Mouse (Mus musculus) right cerebral cortex, adult 18-20 months (tissue): ENCODE measurements at regions not wholly inside any gene's neighbourhood (a gene's known extent, or its start where the extent isn't known, plus 50 kb on each side); places are given as distances from the start of the nearest gene placed in this dataset.

Experiments
- DNase-seq: peaks from one replicate; pipeline ENCODE4 v3.0.0; 2022; ENCODE audit warnings: mixed read lengths

DNA sequence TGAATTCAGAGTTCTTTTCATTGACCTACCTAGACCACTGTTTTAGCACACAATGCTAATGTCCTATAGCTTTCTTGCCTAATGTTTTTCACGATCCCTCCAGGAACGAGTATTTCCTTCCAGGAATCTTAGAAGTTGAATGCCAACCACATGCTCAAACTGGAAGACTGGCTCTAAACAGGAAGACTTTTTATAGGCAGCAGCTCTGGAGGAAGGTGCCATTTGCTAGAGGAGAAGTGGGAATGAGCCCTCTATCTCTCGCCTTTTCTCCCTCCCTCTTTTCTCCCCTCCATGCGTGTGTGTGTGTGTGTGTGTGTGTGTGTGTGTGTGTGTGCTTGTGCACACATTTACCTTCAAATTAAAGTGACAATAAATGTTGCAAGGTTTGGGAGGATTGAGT, 410.7 kb upstream of the Kdm8 start:
- DNase-seq, result no peak

DNA sequence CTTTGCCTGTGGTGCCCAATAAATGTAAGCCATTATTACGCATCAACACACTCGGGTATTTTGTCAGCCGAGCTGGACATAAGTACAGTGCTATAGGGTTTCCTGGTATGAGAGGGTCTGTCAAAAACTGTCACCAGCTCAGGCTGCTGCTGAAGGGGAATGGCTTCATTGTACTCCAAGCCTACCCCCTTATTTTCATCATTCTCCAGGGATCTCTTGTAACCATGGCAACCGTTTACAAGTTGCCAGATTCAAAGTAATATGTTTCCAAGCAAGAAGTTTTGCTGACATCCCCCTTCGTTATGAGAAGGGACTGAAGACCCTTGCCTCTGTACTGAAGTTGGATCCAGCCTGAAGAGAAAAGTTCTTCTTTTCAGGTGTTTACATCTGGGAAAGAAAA, 410.3 kb upstream of the Kdm8 start:
- DNase-seq, result no peak

DNA sequence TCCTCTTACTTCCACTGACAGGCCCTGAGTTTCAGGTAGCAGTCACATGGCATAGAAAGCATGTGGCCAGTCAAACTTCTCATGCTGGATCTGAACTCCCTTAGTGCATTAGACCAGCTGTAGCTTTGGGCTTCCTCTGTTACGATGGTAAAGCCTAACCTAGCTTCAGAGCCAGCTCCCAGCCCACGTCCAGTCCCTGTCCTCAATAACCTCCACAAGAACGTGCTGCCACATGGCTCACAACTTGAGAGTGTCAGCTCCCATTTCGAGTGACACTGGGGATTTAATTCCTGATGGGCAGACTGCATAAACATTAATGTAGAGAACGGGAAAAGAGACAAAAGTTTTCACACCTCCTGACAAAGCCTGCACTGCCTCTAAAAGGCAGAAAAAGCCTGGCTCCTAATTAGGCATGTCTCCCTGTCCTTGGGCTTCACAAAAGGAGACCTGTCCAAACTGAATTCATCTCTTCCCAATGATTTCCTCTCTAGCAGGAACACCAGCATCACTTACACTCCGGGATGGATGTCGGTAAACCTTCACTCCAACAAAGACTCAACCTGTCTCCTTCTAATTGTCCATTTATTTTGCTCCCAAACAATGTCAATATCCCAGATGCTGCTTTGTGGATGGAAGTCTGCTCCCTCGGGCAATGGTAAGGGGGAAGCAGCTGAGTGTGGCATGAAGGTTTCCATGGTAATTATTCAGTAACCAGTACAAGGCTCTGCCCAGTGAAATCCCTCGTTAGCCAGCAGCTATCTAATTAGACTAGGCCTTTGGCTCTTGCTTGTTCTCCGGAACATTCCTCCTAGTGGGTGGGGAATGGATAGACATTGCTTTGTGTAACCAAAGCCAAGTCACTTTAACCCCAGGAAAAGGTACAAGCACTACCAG, 408.1 kb upstream of the Kdm8 start:
- no peak for DNase-seq

DNA sequence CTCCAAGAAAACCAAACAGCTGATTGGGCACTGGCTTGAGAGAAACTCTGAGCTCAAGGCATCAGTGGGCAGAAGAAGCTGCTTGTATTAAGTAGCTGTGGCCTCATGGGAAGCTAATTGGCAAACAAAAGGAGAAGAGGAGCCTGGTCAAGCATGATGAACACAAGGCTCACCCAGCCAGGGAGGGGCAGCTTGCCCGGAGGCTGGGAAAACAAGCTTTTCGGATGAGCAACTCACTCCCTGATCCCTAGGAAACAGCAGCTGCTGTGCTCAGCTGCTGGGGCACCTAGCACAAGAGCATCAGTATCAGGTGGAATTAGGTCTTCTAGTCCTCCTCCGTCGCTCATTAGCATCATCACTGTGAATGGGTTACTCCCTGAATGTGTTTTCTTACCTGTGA, 405.6 kb upstream of the Kdm8 start:
- no peak for DNase-seq

GRCm38 (mm10) chr7:125055951-125056625, 388.4 kb upstream of the Kdm8 start:
- DNase-seq, result peak; percentile 19

GRCm38 (mm10) chr7:125102464-125102863, 342.0 kb upstream of the Kdm8 start:
- DNase-seq, result peak; percentile 38

- DNase-seq, result no peak
Measured at GRCm38 (mm10) chr7:125104011-125104410, 340.5 kb upstream of the Kdm8 start.

DNA sequence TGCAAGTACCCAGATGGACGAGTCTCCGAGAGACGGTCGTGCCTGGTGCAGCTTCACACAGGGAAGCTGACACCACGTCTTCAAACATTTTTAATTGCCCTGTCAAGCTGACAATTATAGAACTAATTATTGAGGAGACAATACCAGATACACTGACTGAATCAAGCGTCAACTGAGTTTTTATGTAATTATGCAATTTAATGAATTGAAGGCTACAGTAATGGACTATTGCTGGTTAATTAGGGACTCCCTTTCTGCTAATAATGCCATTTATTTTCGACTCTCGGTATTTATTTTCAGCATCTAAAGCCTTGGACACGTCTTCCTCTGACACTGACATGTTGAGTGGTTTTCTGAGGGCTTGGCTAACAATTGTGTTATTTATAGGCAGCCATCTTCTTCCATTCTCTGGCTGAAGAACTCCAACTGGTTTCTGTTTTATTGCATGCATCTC, 331.6 kb upstream of the Kdm8 start:
- no peak for DNase-seq

DNA sequence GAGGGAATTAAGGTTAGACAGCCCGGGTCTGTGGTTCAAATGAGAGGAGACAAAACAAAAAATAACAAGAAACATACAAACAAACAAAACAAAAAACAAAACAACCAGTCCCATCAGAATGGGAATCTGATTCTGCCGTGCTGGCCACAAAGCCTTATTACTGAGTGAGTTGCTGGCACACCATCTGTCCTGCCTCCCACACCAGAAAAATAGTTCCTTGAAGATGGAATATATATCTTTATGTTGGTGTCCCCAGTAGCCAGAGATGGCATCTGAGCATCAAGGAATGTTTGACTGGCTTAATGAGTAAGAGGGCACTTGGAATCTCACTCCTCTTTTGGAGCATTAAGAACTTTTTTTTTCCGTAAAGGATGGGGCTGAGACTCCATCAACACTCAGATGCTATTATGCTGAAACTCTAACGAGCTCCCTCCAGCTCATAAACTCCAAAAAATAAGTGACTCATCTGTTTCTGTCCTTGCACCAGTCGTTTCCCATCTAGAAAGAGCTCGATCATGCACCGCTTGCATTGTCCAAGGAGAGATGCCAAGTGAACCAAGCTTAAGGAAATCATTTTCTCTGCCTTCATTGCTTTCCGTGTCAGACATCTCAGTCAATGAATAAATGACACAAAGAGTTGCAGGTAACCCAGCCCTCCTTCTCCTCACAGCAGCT, 329.0 kb upstream of the Kdm8 start:
- peak; percentile 35 for DNase-seq

DNA sequence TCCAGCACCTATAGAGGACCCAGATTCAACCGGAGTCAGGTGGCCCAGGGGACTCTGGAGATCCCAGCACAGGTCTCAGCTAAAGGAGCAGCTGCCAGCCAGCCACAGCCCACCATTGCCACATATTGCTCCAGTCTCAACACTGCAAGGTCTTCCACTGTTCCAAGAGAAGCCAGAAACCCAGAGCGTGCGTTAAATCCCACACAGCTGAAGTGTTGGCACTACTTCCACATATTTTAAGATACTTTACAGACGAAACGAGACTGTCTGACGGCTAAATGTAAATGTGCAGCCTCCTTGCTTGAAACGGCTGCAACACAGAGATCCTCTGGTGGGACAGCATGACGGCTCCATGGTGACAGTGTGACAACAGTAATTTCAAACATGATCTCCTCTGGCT, 327.3 kb upstream of the Kdm8 start:
- DNase-seq, result peak; percentile 55

- no peak for DNase-seq
Measured at GRCm38 (mm10) chr7:125129187-125129586, 315.3 kb upstream of the Kdm8 start.

DNA sequence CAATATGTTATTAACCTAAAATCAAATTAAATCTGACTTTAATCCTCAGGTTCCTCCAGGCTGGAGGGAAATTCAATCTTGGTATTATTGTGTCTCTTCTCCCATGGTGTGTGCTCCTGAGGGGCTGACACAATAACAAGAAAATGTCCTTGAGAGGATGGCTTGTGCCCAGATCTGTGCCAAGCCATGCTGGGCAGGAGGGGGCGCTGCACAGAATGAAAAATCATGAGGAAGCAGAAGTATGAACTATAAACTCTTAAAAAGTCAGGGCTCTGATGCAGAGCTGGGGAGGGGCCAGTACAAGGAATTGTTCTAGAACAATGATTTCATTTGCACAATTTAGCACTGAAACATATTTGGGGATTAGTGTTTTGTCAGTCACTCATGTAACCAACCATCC, 312.5 kb upstream of the Kdm8 start:
- DNase-seq, result no peak

DNA sequence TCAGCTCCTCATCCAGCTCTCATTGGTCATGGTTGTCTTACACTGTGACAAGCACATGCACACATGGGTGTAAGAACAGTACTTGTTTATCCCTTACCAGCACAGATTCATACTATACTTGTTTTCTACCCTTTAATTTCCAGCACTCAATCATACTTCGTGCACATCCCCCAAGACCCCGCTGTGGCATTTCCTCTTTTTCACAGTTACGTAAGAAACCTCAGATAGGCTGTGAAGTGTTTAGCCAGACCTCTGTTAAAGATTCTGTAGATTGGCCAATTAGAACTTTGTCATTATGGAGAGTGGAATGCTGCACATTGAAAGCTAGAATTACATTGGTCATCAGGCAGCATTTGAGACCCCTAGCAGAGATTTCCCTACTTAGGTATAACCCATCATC, 305.9 kb upstream of the Kdm8 start:
- no peak for DNase-seq

GRCm38 (mm10) chr7:125139196-125139595, 305.3 kb upstream of the Kdm8 start:
- no peak for DNase-seq

- DNase-seq, result no peak
Measured at GRCm38 (mm10) chr7:125140854-125141253, 303.6 kb upstream of the Kdm8 start.

- no peak for DNase-seq
Measured at GRCm38 (mm10) chr7:125141864-125142263, 302.6 kb upstream of the Kdm8 start.

DNA sequence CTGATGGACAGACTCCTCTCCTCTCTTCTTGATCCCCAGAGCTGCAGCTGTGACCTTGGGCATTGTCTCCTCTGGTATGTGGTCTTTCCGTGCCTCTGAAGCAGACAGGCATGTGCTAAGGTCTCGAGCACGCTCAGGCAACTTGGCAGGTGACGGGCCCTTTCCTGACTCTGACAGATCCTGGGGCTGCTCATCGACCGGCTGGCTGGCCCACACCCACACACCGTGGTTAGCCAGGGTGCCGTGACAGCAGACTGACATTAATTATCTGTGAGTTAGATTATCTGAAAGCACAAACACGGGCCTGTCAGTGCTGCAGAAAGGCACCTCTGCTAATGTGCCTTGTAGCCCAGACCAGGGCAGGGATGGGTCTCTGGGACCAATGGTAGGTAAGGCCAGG, 298.5 kb upstream of the Kdm8 start:
- no peak for DNase-seq

DNA sequence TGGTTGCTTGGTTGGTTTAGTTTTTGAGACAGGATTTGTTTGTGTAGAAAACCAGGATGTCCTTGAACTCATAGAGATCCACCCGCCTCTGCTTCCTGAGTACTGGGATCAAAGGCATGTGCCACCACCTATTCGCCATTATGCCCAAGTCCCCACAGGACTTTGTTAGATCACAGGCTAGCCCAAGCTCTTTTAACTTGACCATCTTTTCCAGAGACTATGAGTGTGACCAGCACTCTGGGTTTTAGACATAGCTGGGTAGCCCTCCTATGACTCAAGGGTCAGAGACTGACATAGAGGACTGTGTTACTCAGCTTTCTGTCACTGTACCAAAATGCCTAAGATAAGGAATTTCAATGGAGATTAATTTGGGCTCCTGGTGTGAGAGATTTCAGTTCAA, 295.3 kb upstream of the Kdm8 start:
- no peak for DNase-seq

- DNase-seq, result no peak
Measured at GRCm38 (mm10) chr7:125149740-125150139, 294.7 kb upstream of the Kdm8 start.

GRCm38 (mm10) chr7:125152281-125152680, 292.2 kb upstream of the Kdm8 start:
- DNase-seq, result no peak

GRCm38 (mm10) chr7:125155291-125155690, 289.2 kb upstream of the Kdm8 start:
- DNase-seq, result no peak

- DNase-seq, result no peak
Measured at GRCm38 (mm10) chr7:125166881-125167351, 277.6 kb upstream of the Kdm8 start.

- DNase-seq, result no peak
Measured at GRCm38 (mm10) chr7:125167666-125168065, 276.8 kb upstream of the Kdm8 start.

DNA sequence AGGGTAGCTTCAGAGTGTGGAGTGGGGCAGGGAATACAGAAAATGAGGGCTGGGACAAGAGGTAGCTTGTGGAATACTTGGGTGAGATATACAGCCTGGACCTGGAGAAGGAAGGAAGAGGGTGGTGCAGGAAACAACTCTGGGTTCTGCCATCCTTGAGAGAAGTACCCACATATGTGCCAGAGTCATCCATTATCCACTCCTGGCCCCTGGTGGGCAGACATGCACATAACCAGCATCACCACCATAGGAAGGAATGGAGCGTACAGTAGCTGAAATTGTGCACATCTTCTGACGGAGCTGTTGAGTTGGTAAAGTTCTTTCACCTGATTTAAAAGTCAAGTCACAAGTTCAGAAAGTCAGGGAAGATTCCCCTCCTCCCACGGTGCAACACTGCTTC, 262.9 kb upstream of the Kdm8 start:
- peak; percentile 72 for DNase-seq
